Mouse (Mus musculus): ENCODE data around the gene Hivep1. TPM values are rescaled to one million over a fixed set of nuclear protein-coding genes. Genes with fewer than 3 reads are reported as not detected.

The Hivep1 gene
- polyA plus RNA-seq, 1 experiment from 2014 or later = 10.6 TPM

- H3K4me3 ChIP-seq (ENCODE audit: control insufficient read depth in 1 of 2, insufficient read depth in 1 of 2, low read depth in 1 of 2, low read length in 2 of 2) = no peak overlapping the region
- H3K4me1 ChIP-seq (ENCODE audit: control insufficient read depth in 2 of 2, insufficient read depth in 2 of 2, low read length in 2 of 2) = peaks cover 0 to under 1% of the 10 kb centered on the region in 2 experiments; a peak in 1 of 4 replicates
- H3K9ac ChIP-seq (ENCODE audit: low read length) = no peak overlapping the region
- H3K4me2 ChIP-seq (ENCODE audit: low read length) = no peak overlapping the region
- no peaks in the 10 kb centered on the region for H3K27me3 ChIP-seq (ENCODE audit: control insufficient read depth, insufficient read depth, low read length)
- 71% methylated on average over 9 of the region's 9 CpGs for WGBS
- no peaks in the 10 kb centered on the region for H3K36me3 ChIP-seq (ENCODE audit: control insufficient read depth, insufficient read depth, low read length)
- no peak overlapping the region for H3K27ac ChIP-seq (replicated peaks in 1 of 2; ENCODE audit: control insufficient read depth in 1 of 2, insufficient read depth in 1 of 2, low read depth in 2 of 2, low read length in 2 of 2)
- H3K9me3 ChIP-seq (ENCODE audit: control insufficient read depth, low read length) = no peaks in the 10 kb centered on the region
- no peak for ATAC-seq (ENCODE audit: insufficient number of reproducible peaks, insufficient read depth, low FRiP score, low read depth)
These were observed 141.2 kb downstream of the Hivep1 start for GRCm38 (mm10) chr13:42193016-42193415.

GRCm38 (mm10) chr13:42195671-42196070 is 143.8 kb downstream of the Hivep1 start:
- Histone ChIP-seq H3K4me2 (ENCODE audit: low read length) (no peak overlapping the region), H3K9ac (ENCODE audit: low read length) (no peak overlapping the region), H3K36me3 (ENCODE audit: control insufficient read depth, insufficient read depth, low read length) (no peaks in the 10 kb centered on the region), H3K27me3 (ENCODE audit: control insufficient read depth, insufficient read depth, low read length) (no peaks in the 10 kb centered on the region), H3K27ac (replicated peaks in 1 of 2; ENCODE audit: control insufficient read depth in 1 of 2, insufficient read depth in 1 of 2, low read depth in 2 of 2, low read length in 2 of 2) (no peak overlapping the region), H3K9me3 (ENCODE audit: control insufficient read depth, low read length) (peaks cover 6% of the 10 kb centered on the region; the same call in 1 of the 2 replicates), H3K4me3 (ENCODE audit: control insufficient read depth in 1 of 2, insufficient read depth in 1 of 2, low read depth in 1 of 2, low read length in 2 of 2) (no peak overlapping the region), H3K4me1 (ENCODE audit: control insufficient read depth in 2 of 2, insufficient read depth in 2 of 2, low read length in 2 of 2) (peaks cover 0 to 4% of the 10 kb centered on the region in 2 experiments; a peak in 1 of 4 replicates)
- ATAC-seq (ENCODE audit: insufficient number of reproducible peaks, insufficient read depth, low FRiP score, low read depth) = no peak
- 86% methylated on average over 7 of the region's 7 CpGs for WGBS

- ATAC-seq (ENCODE audit: insufficient number of reproducible peaks, insufficient read depth, low FRiP score, low read depth) = no peak
- no peak overlapping the region for H3K4me3 ChIP-seq (ENCODE audit: control insufficient read depth in 1 of 2, insufficient read depth in 1 of 2, low read depth in 1 of 2, low read length in 2 of 2)
- H3K27me3 ChIP-seq (ENCODE audit: control insufficient read depth, insufficient read depth, low read length) = no peaks in the 10 kb centered on the region
- WGBS = 94% methylated on average over 2 of the region's 2 CpGs
- peaks cover 0 to 4% of the 10 kb centered on the region in 2 experiments; a peak in 1 of 4 replicates for H3K4me1 ChIP-seq (ENCODE audit: control insufficient read depth in 2 of 2, insufficient read depth in 2 of 2, low read length in 2 of 2)
- peaks cover 6% of the 10 kb centered on the region; the same call in 1 of the 2 replicates for H3K9me3 ChIP-seq (ENCODE audit: control insufficient read depth, low read length)
- H3K9ac ChIP-seq (ENCODE audit: low read length) = no peak overlapping the region
- no peaks in the 10 kb centered on the region for H3K36me3 ChIP-seq (ENCODE audit: control insufficient read depth, insufficient read depth, low read length)
- no peak overlapping the region for H3K4me2 ChIP-seq (ENCODE audit: low read length)
- H3K27ac ChIP-seq (replicated peaks in 1 of 2; ENCODE audit: control insufficient read depth in 1 of 2, insufficient read depth in 1 of 2, low read depth in 2 of 2, low read length in 2 of 2) = no peak overlapping the region
These were observed 145.8 kb downstream of the Hivep1 start for GRCm38 (mm10) chr13:42197656-42198055.

- no peak for ATAC-seq (ENCODE audit: insufficient number of reproducible peaks, insufficient read depth, low FRiP score, low read depth)
- H3K9ac ChIP-seq (ENCODE audit: low read length) = no peak overlapping the region
- no peak overlapping the region for H3K4me2 ChIP-seq (ENCODE audit: low read length)
- no peaks in the 10 kb centered on the region for H3K9me3 ChIP-seq (ENCODE audit: control insufficient read depth, low read length)
- H3K4me3 ChIP-seq (ENCODE audit: control insufficient read depth in 1 of 2, insufficient read depth in 1 of 2, low read depth in 1 of 2, low read length in 2 of 2) = no peak overlapping the region
- no peaks in the 10 kb centered on the region for H3K27me3 ChIP-seq (ENCODE audit: control insufficient read depth, insufficient read depth, low read length)
- 0 out of 4 replicates have a peak, but pooled peaks cover 0 to 3% of the 10 kb centered on the region in 2 experiments for H3K4me1 ChIP-seq (ENCODE audit: control insufficient read depth in 2 of 2, insufficient read depth in 2 of 2, low read length in 2 of 2)
- no peaks in the 10 kb centered on the region for H3K36me3 ChIP-seq (ENCODE audit: control insufficient read depth, insufficient read depth, low read length)
- 77% methylated on average over 6 of the region's 6 CpGs for WGBS
- H3K27ac ChIP-seq (replicated peaks in 1 of 2; ENCODE audit: control insufficient read depth in 1 of 2, insufficient read depth in 1 of 2, low read depth in 2 of 2, low read length in 2 of 2) = no peak overlapping the region
These were observed 161.7 kb downstream of the Hivep1 start for GRCm38 (mm10) chr13:42213556-42213955.

GRCm38 (mm10) chr13:42222401-42222800 is 170.6 kb downstream of the Hivep1 start:
- H3K36me3 ChIP-seq (ENCODE audit: control insufficient read depth, insufficient read depth, low read length) = no peaks in the 10 kb centered on the region
- 84% methylated on average over 7 of the region's 7 CpGs for WGBS
- no peak for ATAC-seq (ENCODE audit: insufficient number of reproducible peaks, insufficient read depth, low FRiP score, low read depth)
- H3K9ac ChIP-seq (ENCODE audit: low read length) = no peak overlapping the region
- H3K4me3 ChIP-seq (ENCODE audit: control insufficient read depth in 1 of 2, insufficient read depth in 1 of 2, low read depth in 1 of 2, low read length in 2 of 2) = no peak overlapping the region
- no peak overlapping the region for H3K27ac ChIP-seq (replicated peaks in 1 of 2; ENCODE audit: control insufficient read depth in 1 of 2, insufficient read depth in 1 of 2, low read depth in 2 of 2, low read length in 2 of 2)
- peaks cover 6% of the 10 kb centered on the region in 2 experiments; a peak in 3 of 4 replicates for H3K4me1 ChIP-seq (ENCODE audit: control insufficient read depth in 2 of 2, insufficient read depth in 2 of 2, low read length in 2 of 2)
- no peaks in the 10 kb centered on the region for H3K9me3 ChIP-seq (ENCODE audit: control insufficient read depth, low read length)
- H3K4me2 ChIP-seq (ENCODE audit: low read length) = no peak overlapping the region
- no peaks in the 10 kb centered on the region for H3K27me3 ChIP-seq (ENCODE audit: control insufficient read depth, insufficient read depth, low read length)

- 81% methylated on average over 10 of the region's 10 CpGs for WGBS
- Histone ChIP-seq H3K9me3 (ENCODE audit: control insufficient read depth, low read length) (no peaks in the 10 kb centered on the region), H3K36me3 (ENCODE audit: control insufficient read depth, insufficient read depth, low read length) (no peaks in the 10 kb centered on the region), H3K4me1 (ENCODE audit: control insufficient read depth in 2 of 2, insufficient read depth in 2 of 2, low read length in 2 of 2) (0 out of 4 replicates have a peak, but pooled peaks cover 0 to 2% of the 10 kb centered on the region in 2 experiments), H3K9ac (ENCODE audit: low read length) (no peak overlapping the region), H3K4me3 (ENCODE audit: control insufficient read depth in 1 of 2, insufficient read depth in 1 of 2, low read depth in 1 of 2, low read length in 2 of 2) (no peak overlapping the region), H3K27me3 (ENCODE audit: control insufficient read depth, insufficient read depth, low read length) (no peaks in the 10 kb centered on the region), H3K27ac (replicated peaks in 1 of 2; ENCODE audit: control insufficient read depth in 1 of 2, insufficient read depth in 1 of 2, low read depth in 2 of 2, low read length in 2 of 2) (no peak overlapping the region), H3K4me2 (ENCODE audit: low read length) (no peak overlapping the region)
- no peak for ATAC-seq (ENCODE audit: insufficient number of reproducible peaks, insufficient read depth, low FRiP score, low read depth)
These were observed 177.0 kb downstream of the Hivep1 start for GRCm38 (mm10) chr13:42228849-42229248.

GRCm38 (mm10) chr13:42233741-42234419 is 182.1 kb downstream of the Hivep1 start:
- H3K27ac ChIP-seq (replicated peaks in 1 of 2; ENCODE audit: control insufficient read depth in 1 of 2, insufficient read depth in 1 of 2, low read depth in 2 of 2, low read length in 2 of 2) = no peak overlapping the region
- no peak overlapping the region for H3K4me3 ChIP-seq (ENCODE audit: control insufficient read depth in 1 of 2, insufficient read depth in 1 of 2, low read depth in 1 of 2, low read length in 2 of 2)
- no peaks in the 10 kb centered on the region for H3K27me3 ChIP-seq (ENCODE audit: control insufficient read depth, insufficient read depth, low read length)
- no peak for ATAC-seq (ENCODE audit: insufficient number of reproducible peaks, insufficient read depth, low FRiP score, low read depth)
- peaks cover 0 to 7% of the 10 kb centered on the region in 2 experiments; a peak in 2 of 4 replicates for H3K4me1 ChIP-seq (ENCODE audit: control insufficient read depth in 2 of 2, insufficient read depth in 2 of 2, low read length in 2 of 2)
- no peaks in the 10 kb centered on the region for H3K9me3 ChIP-seq (ENCODE audit: control insufficient read depth, low read length)
- H3K9ac ChIP-seq (ENCODE audit: low read length) = no peak overlapping the region
- no peak overlapping the region for H3K4me2 ChIP-seq (ENCODE audit: low read length)
- 73% methylated on average over 9 of the region's 9 CpGs for WGBS
- H3K36me3 ChIP-seq (ENCODE audit: control insufficient read depth, insufficient read depth, low read length) = no peaks in the 10 kb centered on the region

Data from heart, embryonic 14.5 days (tissue).